Mouse (Mus musculus): ENCODE data around the gene Bmp5.

Bmp5 gene

GRCm38 (mm10) chr9:75839450-75839849 lies 64.3 kb downstream of the Bmp5 start:
- DNase-seq (ENCODE audit: low read depth, low spot score), result no peak

- no peak for DNase-seq (ENCODE audit: low read depth, low spot score)
These were observed 65.7 kb downstream of the Bmp5 start for GRCm38 (mm10) chr9:75840841-75841240.

- DNase-seq (ENCODE audit: low read depth, low spot score), result no peak
These were observed 70.8 kb downstream of the Bmp5 start for GRCm38 (mm10) chr9:75846010-75846409.

- DNase-seq (ENCODE audit: low read depth, low spot score), result no peak
These were observed 75.6 kb downstream of the Bmp5 start for GRCm38 (mm10) chr9:75850670-75851228.

- no peak for DNase-seq (ENCODE audit: low read depth, low spot score)
These were observed 83.0 kb downstream of the Bmp5 start for GRCm38 (mm10) chr9:75858161-75858560.

GRCm38 (mm10) chr9:75858939-75859338 lies 83.8 kb downstream of the Bmp5 start:
- DNase-seq (ENCODE audit: low read depth, low spot score), result no peak

- DNase-seq (ENCODE audit: low read depth, low spot score), result no peak
These were observed 95.4 kb downstream of the Bmp5 start for GRCm38 (mm10) chr9:75870332-75871177.

- DNase-seq (ENCODE audit: low read depth, low spot score), result no peak
These were observed 101.2 kb downstream of the Bmp5 start for GRCm38 (mm10) chr9:75876333-75876732.

- no peak for DNase-seq (ENCODE audit: low read depth, low spot score)
These were observed 108.5 kb downstream of the Bmp5 start for GRCm38 (mm10) chr9:75883481-75884190.

- DNase-seq (ENCODE audit: low read depth, low spot score), result no peak
These were observed 111.8 kb downstream of the Bmp5 start for GRCm38 (mm10) chr9:75886801-75887544.

GRCm38 (mm10) chr9:75896918-75897317 lies 121.8 kb downstream of the Bmp5 start:
- DNase-seq (ENCODE audit: low read depth, low spot score), result no peak

- DNase-seq (ENCODE audit: low read depth, low spot score), result no peak
These were observed 122.9 kb downstream of the Bmp5 start for GRCm38 (mm10) chr9:75898022-75898421.

- no peak for DNase-seq (ENCODE audit: low read depth, low spot score)
These were observed 126.1 kb downstream of the Bmp5 start for GRCm38 (mm10) chr9:75901219-75901618.

GRCm38 (mm10) chr9:75905497-75905896 lies 130.3 kb downstream of the Bmp5 start:
- no peak for DNase-seq (ENCODE audit: low read depth, low spot score)

GRCm38 (mm10) chr9:75910112-75910799 lies 135.1 kb downstream of the Bmp5 start:
- DNase-seq (ENCODE audit: low read depth, low spot score), result no peak

GRCm38 (mm10) chr9:75911542-75911941 lies 136.4 kb downstream of the Bmp5 start:
- no peak for DNase-seq (ENCODE audit: low read depth, low spot score)

GRCm38 (mm10) chr9:75916027-75916426 lies 140.9 kb downstream of the Bmp5 start:
- no peak for DNase-seq (ENCODE audit: low read depth, low spot score)

GRCm38 (mm10) chr9:75927196-75927880 lies 152.2 kb downstream of the Bmp5 start:
- no peak for DNase-seq (ENCODE audit: low read depth, low spot score)

GRCm38 (mm10) chr9:75928068-75928467 lies 152.9 kb downstream of the Bmp5 start:
- no peak for DNase-seq (ENCODE audit: low read depth, low spot score)

GRCm38 (mm10) chr9:75944663-75945062 lies 169.5 kb downstream of the Bmp5 start:
- no peak for DNase-seq (ENCODE audit: low read depth, low spot score)
